In the genomic region with DNA sequence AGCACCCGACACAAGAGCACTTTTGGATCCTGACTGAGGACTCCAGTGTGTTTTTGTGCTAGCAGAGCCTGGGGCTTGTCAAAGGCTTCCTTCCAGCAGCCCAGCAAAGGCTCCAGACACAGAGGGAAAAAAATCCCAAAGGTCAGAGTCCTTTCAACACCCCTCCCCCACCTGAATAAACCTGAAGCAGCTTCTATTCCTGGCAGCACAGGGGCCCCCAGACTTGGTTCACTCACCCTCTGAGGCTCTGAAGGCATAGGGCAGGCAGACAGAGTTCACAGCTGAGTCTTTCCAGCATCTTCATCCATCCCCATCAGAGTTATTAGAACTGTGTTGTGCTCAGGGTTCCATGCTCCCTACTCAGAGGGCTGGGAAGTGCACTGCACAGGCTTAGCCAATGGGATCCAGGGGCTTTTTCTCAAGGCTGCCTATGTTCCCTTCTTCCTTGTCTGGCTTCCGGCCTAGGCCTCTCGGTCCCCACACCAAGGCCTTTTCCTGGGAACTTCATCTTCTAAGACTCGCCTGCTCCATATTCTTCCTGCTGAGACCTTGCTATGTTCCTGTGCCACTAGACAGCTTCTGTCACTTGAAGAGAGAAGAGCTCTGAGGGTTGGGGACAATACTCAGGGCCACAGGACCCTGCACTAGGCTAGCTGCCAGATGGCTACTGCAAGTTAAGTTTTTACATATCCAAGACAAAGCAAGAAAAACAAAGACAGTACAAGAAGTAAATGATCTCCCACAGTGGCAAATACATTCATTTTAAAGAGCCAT, we compare ENCODE assay signal across 11 mouse cellular contexts. TPM values are rescaled to one million over a fixed set of nuclear protein-coding genes. Genes with fewer than 3 reads are reported as not detected.
DNase-seq lines count a peak whose midpoint lies in the region; ATAC-seq and TF ChIP-seq lines count a peak whose summit lies in the region.
"Had no signal": no experiment of that assay in that cellular context is flagged by ENCODE, and none has a peak within 500 bp of the region (broad histone marks: within the 10 kb centered on the region; RNA-seq: fewer than 3 reads in every experiment).

No protein-coding gene starts in this region.

- no peak for ATAC-seq in liver, embryonic 12.5 days
- ATAC-seq in embryonic facial prominence, embryonic 13.5 days (ENCODE audit: insufficient number of reproducible peaks, insufficient read depth, low FRiP score, low TSS enrichment, low read depth), result no peak
- ATAC-seq in stomach, embryonic 15.5 days (ENCODE audit: insufficient read depth, low FRiP score, low read depth), result peak; percentile 56; the same call in 1 of the 2 replicates

- peaks cover 35% of the 10 kb centered on the region for H3K4me1 ChIP-seq in liver, embryonic 12.5 days
- H3K4me1 ChIP-seq in embryonic facial prominence, embryonic 13.5 days, result peaks cover 25% of the 10 kb centered on the region
- peaks cover 17% of the 10 kb centered on the region for H3K4me1 ChIP-seq in stomach, embryonic 15.5 days

- intact Hi-C loops in gastrocnemius, adult 2 months (cut with DNase I), result no loop called here
- intact Hi-C loops in gastrocnemius, postnatal 14 days (cut with DNase I; ENCODE audit: low total_unique reads), result no loop called here

- no peak for DNase-seq in gastrocnemius, adult 2 months
- no peak for DNase-seq in gastrocnemius, postnatal 14 days
- no peak for DNase-seq in liver
- no peak for DNase-seq in cerebellum, adult 9-10 months
- no peak for DNase-seq in left cerebral cortex, adult 18-20 months (ENCODE audit: low spot score in 2 of 2)
- DNase-seq: gastrocnemius, postnatal 10 days had no signal

- TF ChIP-seq CTCF in gastrocnemius, adult 2 months (IDR thresholded peaks at IDR 0.05), result no peak

- H3K27ac ChIP-seq in gastrocnemius, adult 2 months, result peak overlapping the region; percentile 63
- H3K27ac ChIP-seq in liver, embryonic 12.5 days, result peak overlapping the region; percentile 60; the same call in 1 of the 2 replicates
- H3K27ac ChIP-seq in embryonic facial prominence, embryonic 13.5 days, result no peak overlapping the region
- H3K27ac ChIP-seq in stomach, embryonic 15.5 days, result peak overlapping the region; percentile 72
- H3K27ac ChIP-seq: embryonic facial prominence, embryonic 15.5 days; liver, embryonic 14.5 days had no signal

- WGBS in liver, embryonic 12.5 days (ENCODE audit: insufficient replicate concordance), result 43% methylated on average over 4 of the region's 4 CpGs
- 59% methylated on average over 4 of the region's 4 CpGs for WGBS in embryonic facial prominence, embryonic 13.5 days
- WGBS in stomach, embryonic 15.5 days, result 48% methylated on average over 4 of the region's 4 CpGs

- H3K4me2 ChIP-seq in liver, embryonic 12.5 days, result no peak overlapping the region
- no peak overlapping the region for H3K4me2 ChIP-seq in embryonic facial prominence, embryonic 13.5 days
- H3K4me2 ChIP-seq in stomach, embryonic 15.5 days, result no peak overlapping the region
- H3K4me2 ChIP-seq: embryonic facial prominence, embryonic 15.5 days had no signal

- no peak overlapping the region for H3K9ac ChIP-seq in liver, embryonic 12.5 days
- 0 out of 2 replicates have a peak overlapping the region, but pooled peaks have one; percentile 16 for H3K9ac ChIP-seq in embryonic facial prominence, embryonic 13.5 days
- no peak overlapping the region for H3K9ac ChIP-seq in stomach, embryonic 15.5 days
- H3K9ac ChIP-seq: embryonic facial prominence, embryonic 15.5 days; liver, embryonic 14.5 days had no signal

- H3K27me3 ChIP-seq in liver, embryonic 12.5 days (replicated peaks), result peaks cover 51% of the 10 kb centered on the region
- H3K27me3 ChIP-seq in embryonic facial prominence, embryonic 13.5 days, result no peaks in the 10 kb centered on the region
- H3K27me3 ChIP-seq in stomach, embryonic 15.5 days (replicated peaks), result no peaks in the 10 kb centered on the region
- H3K27me3 ChIP-seq: embryonic facial prominence, embryonic 15.5 days had no signal

- no peaks in the 10 kb centered on the region for H3K9me3 ChIP-seq in liver, embryonic 12.5 days (replicated peaks)
- no peaks in the 10 kb centered on the region for H3K9me3 ChIP-seq in embryonic facial prominence, embryonic 13.5 days
- no peaks in the 10 kb centered on the region for H3K9me3 ChIP-seq in stomach, embryonic 15.5 days
- H3K9me3 ChIP-seq: embryonic facial prominence, embryonic 15.5 days had no signal

- H3K36me3 ChIP-seq in liver, embryonic 12.5 days, result no peaks in the 10 kb centered on the region
- no peaks in the 10 kb centered on the region for H3K36me3 ChIP-seq in embryonic facial prominence, embryonic 13.5 days
- H3K36me3 ChIP-seq in stomach, embryonic 15.5 days, result no peaks in the 10 kb centered on the region
- H3K36me3 ChIP-seq: embryonic facial prominence, embryonic 15.5 days had no signal

- H3K4me3 ChIP-seq in gastrocnemius, adult 2 months, result no peak overlapping the region
- no peak overlapping the region for H3K4me3 ChIP-seq in liver, embryonic 12.5 days
- H3K4me3 ChIP-seq in embryonic facial prominence, embryonic 13.5 days, result no peak overlapping the region
- H3K4me3 ChIP-seq in stomach, embryonic 15.5 days (replicated peaks), result no peak overlapping the region
- H3K4me3 ChIP-seq: embryonic facial prominence, embryonic 15.5 days had no signal

RNA-seq across cellular contexts. Expression of a gene that starts 4.7 kb away (rescaled TPM):
- total RNA-seq in gastrocnemius, adult 2 months (2021), result 1 to 10 TPM; 1.3 to 2.2 TPM
- 1 to 10 TPM; 6.5 to 7.7 TPM for total RNA-seq in gastrocnemius, postnatal 14 days (2021)
- 1.1 and 1.2 TPM in 2 replicates for polyA plus RNA-seq in liver, embryonic 12.5 days (2016; fragmentation: Nextera tagmentation; extraction: Ambion mirVana)
- polyA plus RNA-seq in embryonic facial prominence, embryonic 13.5 days (2015; fragmentation: Nextera tagmentation; extraction: Ambion mirVana), result 12.3 and 13.2 TPM in 2 replicates
- 8.0 and 9.6 TPM in 2 replicates for polyA plus RNA-seq in stomach, embryonic 15.5 days (2015; fragmentation: Nextera tagmentation; extraction: Ambion mirVana)
- total RNA-seq in left cerebral cortex, adult 18-20 months (2021), result 10 to 100 TPM; 21.5 to 25.2 TPM

RNA-seq across cellular contexts. Expression of a gene that starts 5.4 kb away (rescaled TPM):
- total RNA-seq in gastrocnemius, adult 2 months (2021), result 10 to 100 TPM; 28.4 to 41.4 TPM
- 10 to 100 TPM; 65.6 to 69.5 TPM for total RNA-seq in gastrocnemius, postnatal 14 days (2021)
- polyA plus RNA-seq in liver, embryonic 12.5 days (2016; fragmentation: Nextera tagmentation; extraction: Ambion mirVana), result 25.2 and 27.9 TPM in 2 replicates
- polyA plus RNA-seq in embryonic facial prominence, embryonic 13.5 days (2015; fragmentation: Nextera tagmentation; extraction: Ambion mirVana), result 62.3 and 67.1 TPM in 2 replicates
- 75.1 and 84.0 TPM in 2 replicates for polyA plus RNA-seq in stomach, embryonic 15.5 days (2015; fragmentation: Nextera tagmentation; extraction: Ambion mirVana)
- total RNA-seq in left cerebral cortex, adult 18-20 months (2021), result 10 to 100 TPM; 26.6 to 29.6 TPM

RNA-seq across cellular contexts. Expression of a gene that starts 9.7 kb away (rescaled TPM):
- 1 to 10 TPM; 6.2 to 8.4 TPM for total RNA-seq in gastrocnemius, adult 2 months (2021)
- 1 to 10 TPM; 5.5 to 6.3 TPM for total RNA-seq in gastrocnemius, postnatal 14 days (2021)
- 10.2 and 10.5 TPM in 2 replicates for polyA plus RNA-seq in liver, embryonic 12.5 days (2016; fragmentation: Nextera tagmentation; extraction: Ambion mirVana)
- 22.0 and 22.5 TPM in 2 replicates for polyA plus RNA-seq in embryonic facial prominence, embryonic 13.5 days (2015; fragmentation: Nextera tagmentation; extraction: Ambion mirVana)
- polyA plus RNA-seq in stomach, embryonic 15.5 days (2015; fragmentation: Nextera tagmentation; extraction: Ambion mirVana), result 16.1 and 18.1 TPM in 2 replicates
- total RNA-seq in left cerebral cortex, adult 18-20 months (2021), result 10 to 100 TPM; 30.9 to 34.9 TPM

RNA-seq across cellular contexts. Expression of a gene that starts 32.3 kb away (rescaled TPM):
- total RNA-seq in gastrocnemius, adult 2 months (2021), result not detected
- under 1 TPM; 0.09 to 0.25 TPM for total RNA-seq in gastrocnemius, postnatal 14 days (2021)
- polyA plus RNA-seq in liver, embryonic 12.5 days (2016; fragmentation: Nextera tagmentation; extraction: Ambion mirVana), result 0.18 and 0.20 TPM in 2 replicates
- polyA plus RNA-seq in embryonic facial prominence, embryonic 13.5 days (2015; fragmentation: Nextera tagmentation; extraction: Ambion mirVana), result 1.1 and 1.5 TPM in 2 replicates
- 2.3 and 2.7 TPM in 2 replicates for polyA plus RNA-seq in stomach, embryonic 15.5 days (2015; fragmentation: Nextera tagmentation; extraction: Ambion mirVana)
- 100 to 1,000 TPM in 1 of 2 experiments, 10 to 100 TPM in 1; 93.8 to 107 TPM for total RNA-seq in left cerebral cortex, adult 18-20 months (2021)

RNA-seq across cellular contexts. Expression of a gene that starts 32.5 kb away (rescaled TPM):
- 1 to 10 TPM; 3.0 to 6.2 TPM for total RNA-seq in gastrocnemius, adult 2 months (2021)
- total RNA-seq in gastrocnemius, postnatal 14 days (2021), result 10 to 100 TPM; 14.9 to 20.7 TPM
- polyA plus RNA-seq in liver, embryonic 12.5 days (2016; fragmentation: Nextera tagmentation; extraction: Ambion mirVana), result 13.0 and 14.5 TPM in 2 replicates
- polyA plus RNA-seq in embryonic facial prominence, embryonic 13.5 days (2015; fragmentation: Nextera tagmentation; extraction: Ambion mirVana), result 30.6 and 31.5 TPM in 2 replicates
- polyA plus RNA-seq in stomach, embryonic 15.5 days (2015; fragmentation: Nextera tagmentation; extraction: Ambion mirVana), result 40.9 and 41.9 TPM in 2 replicates
- total RNA-seq in left cerebral cortex, adult 18-20 months (2021), result 10 to 100 TPM; 87.2 to 93.6 TPM
